Mouse (Mus musculus): ENCODE data around the gene Lefty1.

DNA sequence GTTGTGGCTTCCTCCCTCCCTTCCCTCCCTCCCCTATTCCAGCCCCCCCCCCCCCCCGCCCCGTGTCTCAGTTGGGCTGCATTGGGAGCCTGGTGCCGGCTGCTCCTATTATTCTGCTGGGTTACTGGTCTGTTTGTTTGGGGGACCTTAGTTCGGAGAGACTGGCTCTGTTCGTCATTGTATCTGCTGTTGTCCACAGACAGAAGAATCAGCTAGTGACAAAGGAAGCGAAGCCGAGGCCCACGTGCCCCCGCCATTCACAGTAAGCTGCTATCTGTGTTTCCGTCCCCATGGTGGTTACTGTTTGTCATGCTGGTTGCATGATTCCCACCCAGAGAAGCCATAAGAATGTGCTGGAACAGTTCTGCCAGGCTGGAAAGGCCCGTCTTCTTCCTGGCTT lies 38.1 kb downstream of the Lefty1 start:
- no peak for TF ChIP-seq CTCF (IDR thresholded peaks at IDR 0.05; ENCODE audit: control insufficient read depth, insufficient read depth, low read length)
- no peak for TF ChIP-seq POLR2A (IDR thresholded peaks at IDR 0.05; ENCODE audit: borderline replicate concordance, control insufficient read depth, low read depth, low read length)

Measured in bone marrow, adult 2 months (tissue).